Mouse (Mus musculus) MEL (cell line): ENCODE measurements at regions not wholly inside any gene's neighbourhood (a gene's known extent, or its start where the extent isn't known, plus 50 kb on each side); places are given as distances from the start of the nearest gene placed in this dataset.

Experiments used
- DNase-seq: peaks from one replicate; pipeline ENCODE4 v3.0.0; 2011; ENCODE audit warnings: low read depth, low spot score
- H3K27ac ChIP-seq: 2 replicates; pipeline ENCODE4 v1.5.1; 2012; ENCODE audit warnings: low read depth, mild to moderate bottlenecking, control low read depth, low read length, moderate library complexity; ENCODE audit not compliant: control insufficient read depth
- H3K27me3 ChIP-seq, 2 experiments: fragments of 150-350 bp in 1 of 2; sonication (generic) in 1 of 2; 2 replicates each; pipeline ENCODE4 v1.6.1; 2012; ENCODE audit warnings: low read length in 2 of 2, mild to moderate bottlenecking in 2 of 2, improper control_type of control experiment in 1 of 2, moderate library complexity in 1 of 2; ENCODE audit not compliant: insufficient read depth in 2 of 2, control insufficient read depth in 1 of 2
- H3K36me3 ChIP-seq, 2 experiments: 2 replicates each; pipeline ENCODE4 v1.6.1; 2012 to 2014; ENCODE audit warnings: low read length in 2 of 2, improper control_type of control experiment in 1 of 2, inconsistent platforms in 1 of 2, mild to moderate bottlenecking in 1 of 2; ENCODE audit not compliant: insufficient read depth in 2 of 2, control insufficient read depth in 1 of 2
- H3K4me1 ChIP-seq, 2 experiments: fragments of 150-350 bp in 1 of 2; sonication (generic) in 1 of 2; 2 replicates each; pipeline ENCODE4 v1.6.1; 2012; ENCODE audit warnings: low read length in 2 of 2, improper control_type of control experiment in 1 of 2, mild to moderate bottlenecking in 1 of 2; ENCODE audit not compliant: insufficient read depth in 2 of 2, control insufficient read depth in 1 of 2
- H3K4me3 ChIP-seq, 2 experiments: fragments of 150-350 bp in 1 of 2; sonication (generic) in 1 of 2; 2 replicates each; pipeline ENCODE4 v1.5.1; 2012; ENCODE audit warnings: low read depth in 2 of 2, low read length in 2 of 2, mild to moderate bottlenecking in 2 of 2, moderate library complexity in 2 of 2, control low read depth in 1 of 2, improper control_type of control experiment in 1 of 2; ENCODE audit not compliant: control insufficient read depth in 1 of 2, insufficient read depth in 1 of 2
- H3K79me2 ChIP-seq: 2 replicates; pipeline ENCODE4 v1.6.1; 2012; ENCODE audit warnings: mild to moderate bottlenecking, low read length, moderate library complexity; ENCODE audit not compliant: control insufficient read depth, poor library complexity, insufficient read depth
- H3K9ac ChIP-seq: 2 replicates; pipeline ENCODE4 v1.6.1; 2012; ENCODE audit warnings: low read depth, mild to moderate bottlenecking, control low read depth, low read length, moderate library complexity; ENCODE audit not compliant: control insufficient read depth, poor library complexity, severe bottlenecking
- H3K9me3 ChIP-seq: fragments of 150-350 bp; sonication (generic); replicated peaks from 2 replicates; pipeline ENCODE4 v1.6.1; 2012; ENCODE audit warnings: mild to moderate bottlenecking, low read length, improper control_type of control experiment, moderate library complexity; ENCODE audit not compliant: insufficient read depth
- MEF2A ChIP-seq: IDR thresholded peaks from 2 replicates; pipeline ENCODE4 v1.6.1; 2014; ENCODE audit warnings: low read depth, mild to moderate bottlenecking, inconsistent platforms, low read length, improper control_type of control experiment; ENCODE audit not compliant: poor library complexity, insufficient replicate concordance, severe bottlenecking; ENCODE audit errors: extremely low read depth
- RAD21 ChIP-seq: IDR thresholded peaks from 2 replicates; pipeline ENCODE4 v1.6.1; 2011; ENCODE audit warnings: mild to moderate bottlenecking, low read depth, low read length, improper control_type of control experiment
- TAL1 ChIP-seq: IDR thresholded peaks from 2 replicates; pipeline ENCODE4 v1.6.1; 2012; ENCODE audit warnings: mild to moderate bottlenecking, inconsistent platforms, low read length, moderate library complexity, mixed read lengths
- UBTF ChIP-seq: IDR thresholded peaks from 2 replicates; pipeline ENCODE4 v1.6.1; 2012; ENCODE audit warnings: low read depth, mild to moderate bottlenecking, inconsistent platforms, low read length, improper control_type of control experiment, moderate library complexity, borderline replicate concordance; ENCODE audit not compliant: insufficient read depth

- Histone ChIP-seq H3K27ac (no peak overlapping the region), H3K27me3 (no peaks in the 10 kb centered on the region), H3K4me1 (no peaks in the 10 kb centered on the region), H3K9ac (no peak overlapping the region), H3K79me2 (no peaks in the 10 kb centered on the region), H3K36me3 (no peaks in the 10 kb centered on the region), H3K9me3 (no peaks in the 10 kb centered on the region), H3K4me3 (no peak overlapping the region)
- no peak for TF ChIP-seq MEF2A
- TF ChIP-seq TAL1, result no peak
- TF ChIP-seq RAD21, result no peak
- TF ChIP-seq UBTF, result no peak
- no peak for DNase-seq
These were observed 50.1 kb upstream of the Cops8 start for GRCm38 (mm10) chr1:90552644-90553043.
